Mouse (Mus musculus): ENCODE data around the gene Osbpl5.
A peak's percentile ranks its signal among the peaks of the same experiment; 100 is the strongest.

Gene Osbpl5

GRCm38 (mm10) chr7:143753990-143754715 lies 2.6 kb downstream of the Osbpl5 start:
- DNase-seq, result peak; percentile 69

GRCm38 (mm10) chr7:143752606-143753005 lies 4.2 kb downstream of the Osbpl5 start:
- DNase-seq, result no peak

GRCm38 (mm10) chr7:143752056-143752455 lies 4.7 kb downstream of the Osbpl5 start:
- DNase-seq, result no peak

GRCm38 (mm10) chr7:143751380-143751779 lies 5.4 kb downstream of the Osbpl5 start:
- no peak for DNase-seq

GRCm38 (mm10) chr7:143749045-143749444 lies 7.7 kb downstream of the Osbpl5 start:
- DNase-seq, result no peak

- peak; percentile 92 for DNase-seq
Observed at GRCm38 (mm10) chr7:143748041-143748868, 8.5 kb downstream of the Osbpl5 start.

GRCm38 (mm10) chr7:143740653-143741052 lies 16.1 kb downstream of the Osbpl5 start:
- DNase-seq, result no peak

- peak; percentile 84 for DNase-seq
Observed at GRCm38 (mm10) chr7:143739511-143740461, 17.0 kb downstream of the Osbpl5 start.

- DNase-seq, result no peak
Observed at GRCm38 (mm10) chr7:143738601-143739006, 18.2 kb downstream of the Osbpl5 start.

- DNase-seq, result no peak
Observed at GRCm38 (mm10) chr7:143738194-143738593, 18.6 kb downstream of the Osbpl5 start.

GRCm38 (mm10) chr7:143733746-143734145 lies 23.0 kb downstream of the Osbpl5 start:
- DNase-seq, result no peak

- DNase-seq, result peak; percentile 28
Observed at GRCm38 (mm10) chr7:143729886-143730285, 26.9 kb downstream of the Osbpl5 start.

GRCm38 (mm10) chr7:143726396-143726795 lies 30.4 kb downstream of the Osbpl5 start:
- no peak for DNase-seq

GRCm38 (mm10) chr7:143723841-143724240 lies 32.9 kb downstream of the Osbpl5 start:
- DNase-seq, result peak; percentile 33

- DNase-seq, result no peak
Observed at GRCm38 (mm10) chr7:143722646-143723045, 34.1 kb downstream of the Osbpl5 start.

- DNase-seq, result peak; percentile 35
Observed at GRCm38 (mm10) chr7:143717811-143718210, 39.0 kb downstream of the Osbpl5 start.

GRCm38 (mm10) chr7:143713421-143713820 lies 43.4 kb downstream of the Osbpl5 start:
- DNase-seq, result no peak

- DNase-seq, result no peak
Observed at GRCm38 (mm10) chr7:143712771-143713348, 43.9 kb downstream of the Osbpl5 start.

- DNase-seq, result no peak
Observed at GRCm38 (mm10) chr7:143712023-143712422, 44.8 kb downstream of the Osbpl5 start.

GRCm38 (mm10) chr7:143711381-143711780 lies 45.4 kb downstream of the Osbpl5 start:
- peak; percentile 41 for DNase-seq

- no peak for DNase-seq
Observed at GRCm38 (mm10) chr7:143709395-143709794, 47.4 kb downstream of the Osbpl5 start.

- peak; percentile 97 for DNase-seq
Observed at GRCm38 (mm10) chr7:143706697-143707438, 49.9 kb downstream of the Osbpl5 start.

Data from kidney, adult 9 months (tissue).